In the genomic region with DNA sequence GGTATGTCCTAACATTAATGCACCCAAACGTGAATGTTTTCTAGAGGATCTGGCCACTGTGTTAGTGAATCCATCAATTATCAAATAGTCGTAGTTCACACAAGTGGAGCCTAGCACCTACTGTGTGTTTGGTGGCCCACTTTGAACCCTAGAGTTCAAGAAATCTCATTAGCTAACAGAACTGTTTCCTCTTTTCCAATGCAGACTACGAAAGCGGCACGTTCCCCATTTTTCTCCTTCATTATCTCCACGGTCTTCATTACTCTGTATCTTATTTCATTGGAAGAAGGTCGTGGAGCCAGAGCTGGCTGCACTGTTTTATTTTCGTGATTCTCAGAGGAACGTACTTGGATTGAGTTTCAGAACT, we compare ENCODE assay signal across 10 mouse cellular contexts. TPM values are rescaled to one million over a fixed set of nuclear protein-coding genes. Genes with fewer than 3 reads are reported as not detected.
A peak's percentile ranks its signal among the peaks of the same experiment; 100 is the strongest.
DNase-seq lines count a peak whose midpoint lies in the region; ATAC-seq and TF ChIP-seq lines count a peak whose summit lies in the region.
"Had no signal": no experiment of that assay in that cellular context is flagged by ENCODE, and none has a peak within 500 bp of the region (broad histone marks: within the 10 kb centered on the region; RNA-seq: fewer than 3 reads in every experiment).

No protein-coding gene starts in this region.

- peaks cover 23% of the 10 kb centered on the region for H3K4me1 ChIP-seq in heart, embryonic 10.5 days
- H3K4me1 ChIP-seq in ES-Bruce4 (ENCODE audit: control insufficient read depth, insufficient read depth, low read length) = no peaks in the 10 kb centered on the region
- 0 out of 2 replicates have a peak, but pooled peaks cover 6% of the 10 kb centered on the region for H3K4me1 ChIP-seq in forebrain, postnatal 0 days (ENCODE audit: insufficient read depth)
- H3K4me1 ChIP-seq in liver, embryonic 16.5 days (ENCODE audit: control insufficient read depth, low read depth, low read length) = peaks cover 14% of the 10 kb centered on the region

- H3K27ac ChIP-seq in heart, embryonic 10.5 days = peak overlapping the region; percentile 91; the same call in 1 of the 2 replicates
- H3K27ac ChIP-seq in ES-Bruce4 (ENCODE audit: insufficient read depth, low read length) = no peak overlapping the region
- H3K27ac ChIP-seq in forebrain, postnatal 0 days (ENCODE audit: low read depth, low read length) = no peak overlapping the region
- H3K27ac ChIP-seq in liver, embryonic 16.5 days (ENCODE audit: low read length) = peak overlapping the region; percentile 72

- ATAC-seq in forebrain, postnatal 0 days = no peak
- ATAC-seq in liver, embryonic 16.5 days (ENCODE audit: low read depth) = no peak

- WGBS in heart, embryonic 10.5 days = 45% methylated on average over 9 of the region's 9 CpGs
- WGBS in forebrain, postnatal 0 days = 36% methylated on average over 9 of the region's 9 CpGs
- 30% methylated on average over 9 of the region's 9 CpGs for WGBS in liver, embryonic 16.5 days (ENCODE audit: insufficient replicate concordance)

- peak overlapping the region; percentile 53 for H3K9ac ChIP-seq in ES-Bruce4 (ENCODE audit: low read depth, poor library complexity, severe bottlenecking)
- peak overlapping the region; percentile 66 for H3K9ac ChIP-seq in forebrain, postnatal 0 days
- peak overlapping the region; percentile 61; the same call in 1 of the 2 replicates for H3K9ac ChIP-seq in liver, embryonic 16.5 days (ENCODE audit: low read depth, low read length)

- H3K4me3 ChIP-seq in heart, embryonic 10.5 days = peak overlapping the region; percentile 77
- H3K4me3 ChIP-seq in ES-Bruce4 (ENCODE audit: low read depth, low read length) = peak overlapping the region; percentile 59
- H3K4me3 ChIP-seq in forebrain, postnatal 0 days (ENCODE audit: low read depth, low read length) = peak overlapping the region; percentile 55
- H3K4me3 ChIP-seq in liver, embryonic 16.5 days (ENCODE audit: low read depth, low read length) = peak overlapping the region; percentile 64

- H3K36me3 ChIP-seq in heart, embryonic 10.5 days = peaks cover 5% of the 10 kb centered on the region
- H3K36me3 ChIP-seq in ES-Bruce4 (ENCODE audit: control insufficient read depth, insufficient read depth, low read length, poor library complexity, severe bottlenecking) = no peaks in the 10 kb centered on the region
- H3K36me3 ChIP-seq in forebrain, postnatal 0 days (ENCODE audit: insufficient read depth) = peaks cover 5% of the 10 kb centered on the region
- no peaks in the 10 kb centered on the region for H3K36me3 ChIP-seq in liver, embryonic 16.5 days (ENCODE audit: control insufficient read depth, insufficient read depth)

- peak overlapping the region; percentile 96 for H3K4me2 ChIP-seq in forebrain, postnatal 0 days (ENCODE audit: low read depth)
- H3K4me2 ChIP-seq in liver, embryonic 16.5 days (ENCODE audit: low read depth, low read length) = peak overlapping the region; percentile 91

- TF ChIP-seq CTCF in ES-Bruce4 (IDR thresholded peaks at IDR 0.05; ENCODE audit: low read depth, low read length) = no peak
- no peak for TF ChIP-seq CTCF in forebrain, postnatal 0 days (IDR thresholded peaks at IDR 0.05; ENCODE audit: low read depth)

- DNase-seq in heart, embryonic 10.5 days (ENCODE audit: low spot score) = no peak
- no peak for DNase-seq in heart, adult 9 months (ENCODE audit: low spot score in 2 of 2)
- no peak for DNase-seq in forebrain, postnatal 0 days
- DNase-seq in gastrocnemius, postnatal 10 days = no peak
- no peak for DNase-seq in Muller cell, postnatal 12 days (ENCODE audit: inconsistent ontology term)
- DNase-seq in kidney, adult 18-20 months = no peak
- DNase-seq: layer of hippocampus, adult 9-11 months had no signal

- peaks cover 49% of the 10 kb centered on the region for H3K27me3 ChIP-seq in heart, embryonic 10.5 days (ENCODE audit: insufficient read depth, poor library complexity, severe bottlenecking)
- H3K27me3 ChIP-seq in ES-Bruce4 (ENCODE audit: control insufficient read depth, insufficient read depth, low read length, poor library complexity, severe bottlenecking) = no peaks in the 10 kb centered on the region
- H3K27me3 ChIP-seq in forebrain, postnatal 0 days (ENCODE audit: insufficient read depth, low read length) = no peaks in the 10 kb centered on the region
- peaks cover 35% of the 10 kb centered on the region for H3K27me3 ChIP-seq in liver, embryonic 16.5 days (ENCODE audit: control insufficient read depth, insufficient read depth, low read depth, low read length)

- no peak for TF ChIP-seq EP300 in ES-Bruce4 (IDR thresholded peaks at IDR 0.05; ENCODE audit: insufficient read depth, low read depth, low read length)

- no peaks in the 10 kb centered on the region for H3K9me3 ChIP-seq in heart, embryonic 10.5 days
- H3K9me3 ChIP-seq in ES-Bruce4 (replicated peaks; ENCODE audit: control insufficient read depth, insufficient read depth, low read length, poor library complexity, severe bottlenecking) = no peaks in the 10 kb centered on the region
- no peaks in the 10 kb centered on the region for H3K9me3 ChIP-seq in forebrain, postnatal 0 days (ENCODE audit: low read length)
- no peaks in the 10 kb centered on the region for H3K9me3 ChIP-seq in liver, embryonic 16.5 days (replicated peaks; ENCODE audit: control insufficient read depth, low read length)

- no peak for TF ChIP-seq POLR2A in ES-Bruce4 (IDR thresholded peaks at IDR 0.05; ENCODE audit: insufficient read depth, low read length)

RNA-seq across cellular contexts. Expression of a gene that starts 0.8 kb away (rescaled TPM):
- polyA plus RNA-seq in heart, embryonic 10.5 days (2016; fragmentation: Nextera tagmentation; extraction: Ambion mirVana) = 1.7 and 1.8 TPM in 2 replicates
- polyA plus RNA-seq in ES-Bruce4 (2011; ENCODE audit: insufficient read depth, insufficient read length, low read depth, missing spikeins) = 1.5 and 2.0 TPM in 2 replicates
- total RNA-seq in forebrain, postnatal 0 days (2014; rRNA removed) = 11.8 and 12.8 TPM in 2 replicates
- polyA plus RNA-seq in forebrain, postnatal 0 days (2015; fragmentation: Nextera tagmentation; extraction: Ambion mirVana) = 11.6 and 14.9 TPM in 2 replicates
- polyA plus RNA-seq in liver, embryonic 16.5 days (2015; fragmentation: Nextera tagmentation; extraction: Ambion mirVana) = 3.9 and 6.1 TPM in 2 replicates
- 1 to 10 TPM; 6.4 to 8.0 TPM for total RNA-seq in gastrocnemius, postnatal 10 days (2021)

RNA-seq across cellular contexts. Expression of a gene that starts 2.9 kb away (rescaled TPM):
- polyA plus RNA-seq in heart, embryonic 10.5 days (2016; fragmentation: Nextera tagmentation; extraction: Ambion mirVana) = 0.50 TPM in 1 of 2 replicates, not detected in the other
- not detected in 2 replicates for polyA plus RNA-seq in ES-Bruce4 (2011; ENCODE audit: insufficient read depth, insufficient read length, low read depth, missing spikeins)
- total RNA-seq in forebrain, postnatal 0 days (2014; rRNA removed) = 0.69 and 2.6 TPM in 2 replicates
- polyA plus RNA-seq in forebrain, postnatal 0 days (2015; fragmentation: Nextera tagmentation; extraction: Ambion mirVana) = 0.68 and 0.71 TPM in 2 replicates
- 166 and 200 TPM in 2 replicates for polyA plus RNA-seq in liver, embryonic 16.5 days (2015; fragmentation: Nextera tagmentation; extraction: Ambion mirVana)
- total RNA-seq in gastrocnemius, postnatal 10 days (2021) = 1 to 10 TPM in 1 of 2 experiments, under 1 TPM in 1; 0.70 to 1.0 TPM
- polyA plus RNA-seq: C2C12 had no signal

RNA-seq across cellular contexts. Expression of a gene that starts 32.2 kb away (rescaled TPM):
- 77.2 and 84.8 TPM in 2 replicates for polyA plus RNA-seq in heart, embryonic 10.5 days (2016; fragmentation: Nextera tagmentation; extraction: Ambion mirVana)
- polyA plus RNA-seq in ES-Bruce4 (2011; ENCODE audit: insufficient read depth, insufficient read length, low read depth, missing spikeins) = 329 and 336 TPM in 2 replicates
- total RNA-seq in forebrain, postnatal 0 days (2014; rRNA removed) = 67.0 and 72.4 TPM in 2 replicates
- 158 and 166 TPM in 2 replicates for polyA plus RNA-seq in forebrain, postnatal 0 days (2015; fragmentation: Nextera tagmentation; extraction: Ambion mirVana)
- polyA plus RNA-seq in liver, embryonic 16.5 days (2015; fragmentation: Nextera tagmentation; extraction: Ambion mirVana) = 20.6 and 21.0 TPM in 2 replicates
- total RNA-seq in gastrocnemius, postnatal 10 days (2021) = 10 to 100 TPM; 45.2 to 53.1 TPM

RNA-seq across cellular contexts. Expression of a gene that starts 32.3 kb away (rescaled TPM):
- 159 and 167 TPM in 2 replicates for polyA plus RNA-seq in heart, embryonic 10.5 days (2016; fragmentation: Nextera tagmentation; extraction: Ambion mirVana)
- polyA plus RNA-seq in ES-Bruce4 (2011; ENCODE audit: insufficient read depth, insufficient read length, low read depth, missing spikeins) = 259 and 291 TPM in 2 replicates
- total RNA-seq in forebrain, postnatal 0 days (2014; rRNA removed) = 107 and 113 TPM in 2 replicates
- polyA plus RNA-seq in forebrain, postnatal 0 days (2015; fragmentation: Nextera tagmentation; extraction: Ambion mirVana) = 86.0 and 105 TPM in 2 replicates
- 92.8 and 95.6 TPM in 2 replicates for polyA plus RNA-seq in liver, embryonic 16.5 days (2015; fragmentation: Nextera tagmentation; extraction: Ambion mirVana)
- total RNA-seq in gastrocnemius, postnatal 10 days (2021) = 10 to 100 TPM; 85.6 to 97.8 TPM

Comparison
In these comparisons a context has a peak if more than half of its experiments do, and no peak if none do; other contexts are left out.
1. H3K27ac ChIP-seq: peak in heart, embryonic 10.5 days (single experiment) and liver, embryonic 16.5 days (single experiment); none in ES-Bruce4 (single experiment) and forebrain, postnatal 0 days (single experiment).
2. RNA of a gene that starts 2.9 kb away (polyA plus RNA-seq): 166 to 200 TPM in liver, embryonic 16.5 days; 0.68 to 0.71 TPM in forebrain, postnatal 0 days, 0.50 TPM in heart, embryonic 10.5 days and not detected in ES-Bruce4; every median in the first group is over 10 times any median in the second.
3. Peak in every context shown above with its lines, with median percentiles within 50 percentile points of each other: H3K4me3 ChIP-seq and H3K9ac ChIP-seq.